Comparison of ENCODE assay signal across 14 mouse cellular contexts in genomic region chr4:46617408-46617807, GRCm38 (mm10). TPM values are rescaled to one million over a fixed set of nuclear protein-coding genes. Genes with fewer than 3 reads are reported as not detected.
DNase-seq lines count a peak whose midpoint lies in the region; ATAC-seq and TF ChIP-seq lines count a peak whose summit lies in the region.
"Had no signal": no experiment of that assay in that cellular context is flagged by ENCODE, and none has a peak within 500 bp of the region (broad histone marks: within the 10 kb centered on the region; RNA-seq: fewer than 3 reads in every experiment).

No protein-coding gene starts in this region.

- no peak for TF ChIP-seq POLR2A in heart, adult 2 months (IDR thresholded peaks at IDR 0.05; ENCODE audit: insufficient read depth, low read depth, low read length)
- TF ChIP-seq POLR2A in MEL (IDR thresholded peaks at IDR 0.05; ENCODE audit: control insufficient read depth in 1 of 2, insufficient read depth in 1 of 2, low read depth in 1 of 2, low read length in 2 of 2, poor library complexity in 1 of 2), result no peak

- peak; percentile 47 for TF ChIP-seq RAD21 in MEL (IDR thresholded peaks at IDR 0.05; ENCODE audit: low read depth, low read length)

- DNase-seq in heart, adult 2 months, result no peak
- no peak for DNase-seq in heart, adult 11 months
- DNase-seq in lung, embryonic 14.5 days, result peak; percentile 15
- DNase-seq in lung, postnatal 4 days, result no peak
- DNase-seq in MEL (ENCODE audit: low read depth, low spot score), result peak; percentile 65
- DNase-seq in induced T-regulatory cell, adult 2 months (ENCODE audit: low read depth), result peak; percentile 57
- no peak for DNase-seq in frontal cortex, postnatal 25 days (ENCODE audit: low spot score in 2 of 2)
- DNase-seq in cerebellum, postnatal 4 days (ENCODE audit: low spot score in 2 of 2), result no peak
- DNase-seq: adrenal gland, adult 2 months; embryo, embryonic 11 days; heart, postnatal 36 days; left cerebral cortex, postnatal 4 days; lung, postnatal 14 days had no signal

- intact Hi-C loops in heart, adult 2 months (cut with DNase I), result no loop called here

- H3K27me3 ChIP-seq in heart, adult 2 months (ENCODE audit: control insufficient read depth, insufficient read depth, low read length), result no peaks in the 10 kb centered on the region
- H3K27me3 ChIP-seq in lung, embryonic 14.5 days (ENCODE audit: insufficient read depth, low read length), result no peaks in the 10 kb centered on the region
- H3K27me3 ChIP-seq in MEL (ENCODE audit: control insufficient read depth in 1 of 2, insufficient read depth in 2 of 2, low read length in 2 of 2), result no peaks in the 10 kb centered on the region; a peak in 1 of 4 replicates

- TF ChIP-seq CTCF in heart, adult 2 months (IDR thresholded peaks at IDR 0.05), result peak; percentile 64
- TF ChIP-seq CTCF in lung, embryonic 14.5 days (IDR thresholded peaks at IDR 0.05; ENCODE audit: low read depth), result peak; percentile 47
- peak; percentile 23 to 63 (median 33) for TF ChIP-seq CTCF in MEL (IDR thresholded peaks at IDR 0.05 in 2 of 3, conservative IDR thresholded peaks at IDR 0.05 in 1 of 3; ENCODE audit: control insufficient read depth in 1 of 3, insufficient read depth in 1 of 3, low read depth in 2 of 3, low read length in 3 of 3, poor library complexity in 1 of 3, severe bottlenecking in 1 of 3)

- H3K9ac ChIP-seq in heart, adult 2 months (ENCODE audit: low read depth, low read length), result no peak overlapping the region
- no peak overlapping the region for H3K9ac ChIP-seq in lung, embryonic 14.5 days
- H3K9ac ChIP-seq in MEL (ENCODE audit: control insufficient read depth, low read depth, low read length, poor library complexity, severe bottlenecking), result no peak overlapping the region

- H3K27ac ChIP-seq in heart, adult 2 months, result no peak overlapping the region
- no peak overlapping the region for H3K27ac ChIP-seq in lung, embryonic 14.5 days (ENCODE audit: low read depth)
- H3K27ac ChIP-seq in MEL (ENCODE audit: control insufficient read depth, low read depth, low read length), result no peak overlapping the region

- no peak overlapping the region for H3K4me2 ChIP-seq in lung, embryonic 14.5 days

- no peaks in the 10 kb centered on the region for H3K4me1 ChIP-seq in heart, adult 2 months (ENCODE audit: control insufficient read depth, insufficient read depth, low read length)
- H3K4me1 ChIP-seq in lung, embryonic 14.5 days (ENCODE audit: insufficient read depth), result no peaks in the 10 kb centered on the region
- peaks cover 0 to 16% of the 10 kb centered on the region in 2 experiments; a peak in 2 of 4 replicates for H3K4me1 ChIP-seq in MEL (ENCODE audit: control insufficient read depth in 1 of 2, insufficient read depth in 2 of 2, low read length in 2 of 2)

- H3K9me3 ChIP-seq in lung, embryonic 14.5 days (ENCODE audit: low read depth, low read length), result no peaks in the 10 kb centered on the region
- H3K9me3 ChIP-seq in MEL (replicated peaks; ENCODE audit: insufficient read depth, low read length), result no peaks in the 10 kb centered on the region

- no peak for ATAC-seq in lung, embryonic 14.5 days (ENCODE audit: insufficient read depth)
- ATAC-seq: intestine, embryonic 16.5 days had no signal

- no peaks in the 10 kb centered on the region for H3K79me2 ChIP-seq in heart, adult 2 months (replicated peaks; ENCODE audit: control insufficient read depth, insufficient read depth, low read length)
- no peaks in the 10 kb centered on the region; the same call in 1 of the 2 replicates for H3K79me2 ChIP-seq in MEL (ENCODE audit: control insufficient read depth, insufficient read depth, low read length, poor library complexity)

- no peak for TF ChIP-seq EP300 in heart, adult 2 months (IDR thresholded peaks at IDR 0.05; ENCODE audit: insufficient read depth, low read depth, low read length)
- TF ChIP-seq EP300 in MEL (IDR thresholded peaks at IDR 0.05; ENCODE audit: low read depth in 1 of 2, low read length in 2 of 2), result no peak

- H3K4me3 ChIP-seq in heart, adult 2 months, result no peak overlapping the region
- H3K4me3 ChIP-seq in lung, embryonic 14.5 days (ENCODE audit: low read depth, low read length), result no peak overlapping the region
- H3K4me3 ChIP-seq in MEL (ENCODE audit: control insufficient read depth in 1 of 2, insufficient read depth in 1 of 2, low read depth in 2 of 2, low read length in 2 of 2), result no peak overlapping the region

- 72% methylated on average over 6 of the region's 6 CpGs for WGBS in heart, adult 2 months
- 60% methylated on average over 6 of the region's 6 CpGs for WGBS in lung, embryonic 14.5 days

- H3K36me3 ChIP-seq in heart, adult 2 months (ENCODE audit: control insufficient read depth, insufficient read depth, low read length), result no peaks in the 10 kb centered on the region
- H3K36me3 ChIP-seq in lung, embryonic 14.5 days (ENCODE audit: insufficient read depth), result no peaks in the 10 kb centered on the region
- H3K36me3 ChIP-seq in MEL (ENCODE audit: control insufficient read depth in 1 of 2, insufficient read depth in 2 of 2, low read length in 2 of 2), result no peaks in the 10 kb centered on the region

TF ChIP-seq in MEL, 35 proteins besides CTCF, POLR2A, EP300 and RAD21 (continues in another document):
- TF ChIP-seq USF1 (IDR thresholded peaks at IDR 0.05; ENCODE audit: low read depth, low read length) (no peak), ZC3H11A (IDR thresholded peaks at IDR 0.05; ENCODE audit: low read depth, low read length) (0 out of 2 replicates have a peak, but pooled peaks have one; percentile 24), ETS1 (IDR thresholded peaks at IDR 0.05; ENCODE audit: low read depth, low read length) (no peak), GATA1 (IDR thresholded peaks at IDR 0.05; ENCODE audit: low read depth, low read length) (no peak), CHD2 (IDR thresholded peaks at IDR 0.05; ENCODE audit: low read length) (no peak), CHD1 (IDR thresholded peaks at IDR 0.05; ENCODE audit: low read depth, low read length) (no peak), USF2 (IDR thresholded peaks at IDR 0.05; ENCODE audit: borderline replicate concordance in 1 of 2, insufficient read depth in 1 of 2, low read depth in 1 of 2, low read length in 2 of 2) (no peak), TAL1 (IDR thresholded peaks at IDR 0.05; ENCODE audit: low read length) (no peak), MEF2A (IDR thresholded peaks at IDR 0.05; ENCODE audit: extremely low read depth, insufficient replicate concordance, low read depth, low read length, poor library complexity, severe bottlenecking) (no peak), UBTF (IDR thresholded peaks at IDR 0.05; ENCODE audit: borderline replicate concordance, insufficient read depth, low read depth, low read length) (no peak), TCF12 (IDR thresholded peaks at IDR 0.05; ENCODE audit: low read depth, low read length) (no peak), POLR2AphosphoS2 (IDR thresholded peaks at IDR 0.05; ENCODE audit: low read length) (no peak), HCFC1 (IDR thresholded peaks at IDR 0.05; ENCODE audit: low read depth, low read length) (no peak), MYC (IDR thresholded peaks at IDR 0.05; ENCODE audit: low read depth, low read length) (peak; percentile 91), JUND (IDR thresholded peaks at IDR 0.05; ENCODE audit: low read depth, low read length) (no peak), BHLHE40 (IDR thresholded peaks at IDR 0.05; ENCODE audit: borderline replicate concordance, low read depth, low read length) (no peak), NELFE (IDR thresholded peaks at IDR 0.05; ENCODE audit: low read depth, low read length) (no peak), RCOR1 (IDR thresholded peaks at IDR 0.05; ENCODE audit: low read depth, low read length) (no peak), POLR2AphosphoS5 (IDR thresholded peaks at IDR 0.05; ENCODE audit: borderline replicate concordance, low read depth, low read length) (no peak), KAT2A (conservative IDR thresholded peaks at IDR 0.05; ENCODE audit: low read depth, low read length) (no peak), MXI1 (IDR thresholded peaks at IDR 0.05; ENCODE audit: low read depth, low read length) (0 out of 2 replicates have a peak, but pooled peaks have one; percentile 30), E2F4 (IDR thresholded peaks at IDR 0.05; ENCODE audit: borderline replicate concordance, low read depth, low read length) (no peak), SIN3A (IDR thresholded peaks at IDR 0.05; ENCODE audit: low read length) (no peak), MAZ (IDR thresholded peaks at IDR 0.05; ENCODE audit: low read depth, low read length) (no peak), MYB (IDR thresholded peaks at IDR 0.05; ENCODE audit: low read depth, low read length) (no peak), MAFK (IDR thresholded peaks at IDR 0.05; ENCODE audit: borderline replicate concordance, low read depth, low read length) (no peak), ZNF384 (IDR thresholded peaks at IDR 0.05; ENCODE audit: low read depth, low read length) (no peak), TBP (IDR thresholded peaks at IDR 0.05; ENCODE audit: low read depth, low read length) (no peak), MAX (IDR thresholded peaks at IDR 0.05; ENCODE audit: low read length) (peak; percentile 58; the same call in 1 of the 2 replicates), ZMIZ1 (IDR thresholded peaks at IDR 0.05; ENCODE audit: low read depth, low read length) (no peak), ELF1 (IDR thresholded peaks at IDR 0.05; ENCODE audit: low read depth, low read length) (no peak), ZKSCAN1 (IDR thresholded peaks at IDR 0.05; ENCODE audit: low read depth, low read length) (no peak), NRF1 (IDR thresholded peaks at IDR 0.05; ENCODE audit: insufficient read depth, low read depth, low read length, poor library complexity, severe bottlenecking) (no peak), GABPA (IDR thresholded peaks at IDR 0.05; ENCODE audit: low read depth, low read length) (no peak)

RNA-seq across cellular contexts. Expression of gene Coro2a, which starts 15.4 kb away (rescaled TPM):
- total RNA-seq in heart, adult 2 months (2021), result under 1 TPM; 0.39 to 0.43 TPM
- polyA plus RNA-seq in heart, adult 2 months (2012; rRNA removed), result 0.64 and 2.1 TPM in 2 replicates
- 2.6 and 3.3 TPM in 2 replicates for polyA plus RNA-seq in lung, embryonic 14.5 days (2014; fragmentation: Nextera tagmentation; extraction: Ambion mirVana)
- total RNA-seq in MEL (2012; rRNA removed), result 0.35 and 1.2 TPM in 2 replicates
- 1 to 10 TPM in 1 of 2 experiments, not detected in 1; 6.8 TPM for polyA plus RNA-seq in MEL (2012; ENCODE audit: insufficient read depth in 1 of 2, insufficient read length in 2 of 2, low read depth in 1 of 2, low replicate concordance in 2 of 2, missing spikeins in 1 of 2)

RNA-seq across cellular contexts. Expression of gene Tbc1d2, which starts 32.6 kb away (rescaled TPM):
- total RNA-seq in heart, adult 2 months (2021), result 1 to 10 TPM in 1 of 2 experiments, under 1 TPM in 1; 0.64 to 1.7 TPM
- 1.4 and 1.6 TPM in 2 replicates for polyA plus RNA-seq in heart, adult 2 months (2012; rRNA removed)
- polyA plus RNA-seq in lung, embryonic 14.5 days (2014; fragmentation: Nextera tagmentation; extraction: Ambion mirVana), result 3.2 and 3.5 TPM in 2 replicates
- total RNA-seq in MEL (2012; rRNA removed), result 0.19 and 0.20 TPM in 2 replicates
- under 1 TPM in 1 of 2 experiments, not detected in 1; 0.36 TPM for polyA plus RNA-seq in MEL (2012; ENCODE audit: insufficient read depth in 1 of 2, insufficient read length in 2 of 2, low read depth in 1 of 2, low replicate concordance in 2 of 2, missing spikeins in 1 of 2)

Comparison
In these comparisons a context has a peak if more than half of its experiments do, and no peak if none do; other contexts are left out.
1. DNase-seq: peak in lung, embryonic 14.5 days (single experiment), MEL (single experiment) and induced T-regulatory cell, adult 2 months (single experiment); none in heart, adult 2 months (0 of 2), heart, adult 11 months (single experiment), lung, postnatal 4 days (0 of 2), frontal cortex, postnatal 25 days (0 of 2) and cerebellum, postnatal 4 days (0 of 2).
2. Peak in every context shown above with its lines, with median percentiles within 50 percentile points of each other: CTCF ChIP-seq.